Mouse (Mus musculus) adrenal gland, postnatal 36 days (tissue): Measurements from ENCODE around the gene Wwc2. TPM values are rescaled to one million over a fixed set of nuclear protein-coding genes. Genes with fewer than 3 reads are reported as not detected.

ENCODE experiments used
- DNase-seq, 2 experiments: peaks; one replicate each; pipeline ENCODE4 v3.0.0; 2021; ENCODE audit warnings: mixed read lengths in 1 of 2
- total RNA-seq, 2 experiments: library from RNA; stranded (reverse); gene quantifications; 2 replicates each; pipeline ENCODE4 v1.2.3; 2021

Gene Wwc2
- total RNA-seq, 2 experiments from 2014 or later, result 25.1 to 26.0 TPM

GRCm38 (mm10) chr8:47791986-47792385 is 198.7 kb downstream of the Wwc2 start:
- DNase-seq, result no peak

- peak; percentile 63 to 71 for DNase-seq
Observed at GRCm38 (mm10) chr8:47787705-47788104, 203.0 kb downstream of the Wwc2 start.

GRCm38 (mm10) chr8:47786323-47786722 is 204.4 kb downstream of the Wwc2 start:
- peak; percentile 15 to 50 for DNase-seq

GRCm38 (mm10) chr8:47784436-47784835 is 206.3 kb downstream of the Wwc2 start:
- DNase-seq, result no peak

GRCm38 (mm10) chr8:47783944-47784343 is 206.8 kb downstream of the Wwc2 start:
- no peak for DNase-seq

- no peak for DNase-seq
Observed at GRCm38 (mm10) chr8:47783544-47783943, 207.2 kb downstream of the Wwc2 start.

- DNase-seq, result no peak
Observed at GRCm38 (mm10) chr8:47781881-47782280, 208.8 kb downstream of the Wwc2 start.

- no peak for DNase-seq
Observed at GRCm38 (mm10) chr8:47779589-47779988, 211.1 kb downstream of the Wwc2 start.

- DNase-seq, result no peak
Observed at GRCm38 (mm10) chr8:47777415-47777814, 213.3 kb downstream of the Wwc2 start.

Other genes with a start within 250 kb of the Wwc2 start
- not detected for gene Cldn24, start 168.8 kb downstream of the Wwc2 start, total RNA-seq
- gene Cldn22, start 166.4 kb downstream of the Wwc2 start, total RNA-seq, result 1 to 10 TPM in 1 of 2 experiments, under 1 TPM in 1; 0.95 to 2.6 TPM
- gene Dctd, start 108.2 kb upstream of the Wwc2 start, total RNA-seq, result 1 to 10 TPM; 3.7 to 4.6 TPM